Comparison of ENCODE assay signal across 18 mouse cellular contexts in genomic region chr7:116327901-116328300, GRCm38 (mm10). TPM values are rescaled to one million over a fixed set of nuclear protein-coding genes. Genes with fewer than 3 reads are reported as not detected.
A peak's percentile ranks its signal among the peaks of the same experiment; 100 is the strongest.
DNase-seq lines count a peak whose midpoint lies in the region; ATAC-seq lines count a peak whose summit lies in the region.
"Had no signal": no experiment of that assay in that cellular context is flagged by ENCODE, and none has a peak within 500 bp of the region (broad histone marks: within the 10 kb centered on the region; RNA-seq: fewer than 3 reads in every experiment).

No protein-coding gene starts in this region.

- H3K36me3 ChIP-seq in forebrain, embryonic 10.5 days (replicated peaks), result peaks cover 57% of the 10 kb centered on the region

- H3K4me1 ChIP-seq in forebrain, embryonic 10.5 days, result peaks cover 18% of the 10 kb centered on the region

- H3K4me3 ChIP-seq in forebrain, embryonic 10.5 days, result no peak overlapping the region
- H3K4me3 ChIP-seq: forebrain, embryonic 12.5 days; heart, embryonic 12.5 days; hindbrain, embryonic 15.5 days; limb, embryonic 15.5 days; midbrain, embryonic 13.5 days had no signal

- DNase-seq in A20 (ENCODE audit: low read depth, low spot score), result peak; percentile 87
- peak; percentile 81 for DNase-seq in CD4-positive helper T cell, adult 2 months (ENCODE audit: low read depth, low spot score)
- peak; percentile 83 for DNase-seq in naive thymus-derived CD4-positive, alpha-beta T cell, adult 2 months (ENCODE audit: low read depth)
- no peak for DNase-seq in forebrain, embryonic 10.5 days (ENCODE audit: extremely low spot score, low spot score)
- no peak for DNase-seq in adrenal gland, postnatal 14 days
- DNase-seq in retina, postnatal 1 day, result no peak
- DNase-seq: cerebellum, adult 9-11 months; gastrocnemius, postnatal 25 days; kidney, adult 2 months; kidney, postnatal 36 days; spleen, adult 18-20 months had no signal

- H3K27me3 ChIP-seq in forebrain, embryonic 10.5 days (ENCODE audit: poor library complexity, severe bottlenecking), result no peaks in the 10 kb centered on the region
- H3K27me3 ChIP-seq: forebrain, embryonic 12.5 days; heart, embryonic 12.5 days; hindbrain, embryonic 15.5 days; limb, embryonic 15.5 days; midbrain, embryonic 13.5 days had no signal

- H3K27ac ChIP-seq in forebrain, embryonic 10.5 days, result no peak overlapping the region
- H3K27ac ChIP-seq: forebrain, embryonic 12.5 days; hindbrain, embryonic 15.5 days; limb, embryonic 15.5 days; macrophage; midbrain, embryonic 13.5 days had no signal

- ATAC-seq in common myeloid progenitor, adult 5-6 weeks (replicated peaks; ENCODE audit: low read depth, poor library complexity, severe bottlenecking), result peak; percentile 52; the same call in 1 of the 2 replicates
- ATAC-seq: midbrain, embryonic 13.5 days had no signal

- no peaks in the 10 kb centered on the region for H3K9me3 ChIP-seq in forebrain, embryonic 10.5 days
- H3K9me3 ChIP-seq: forebrain, embryonic 12.5 days; heart, embryonic 12.5 days; hindbrain, embryonic 15.5 days; limb, embryonic 15.5 days; midbrain, embryonic 13.5 days had no signal

- 92% methylated on average over 5 of the region's 5 CpGs for WGBS in forebrain, embryonic 10.5 days

RNA-seq across cellular contexts. Expression of gene Rps13, which starts 6.1 kb away (rescaled TPM):
- total RNA-seq in common myeloid progenitor, adult 5-6 weeks (2017), result 3,813 and 4,005 TPM in 2 replicates
- 830 and 840 TPM in 2 replicates for polyA plus RNA-seq in forebrain, embryonic 10.5 days (2016; fragmentation: Nextera tagmentation; extraction: Ambion mirVana)
- total RNA-seq in adrenal gland, postnatal 14 days (2021), result 485 and 551 TPM in 2 replicates

RNA-seq across cellular contexts. Expression of gene Plekha7, which starts 19.7 kb away (rescaled TPM):
- total RNA-seq in common myeloid progenitor, adult 5-6 weeks (2017), result 1.3 and 3.3 TPM in 2 replicates
- 27.7 and 28.3 TPM in 2 replicates for polyA plus RNA-seq in forebrain, embryonic 10.5 days (2016; fragmentation: Nextera tagmentation; extraction: Ambion mirVana)
- total RNA-seq in adrenal gland, postnatal 14 days (2021), result 10.3 and 12.0 TPM in 2 replicates

Comparison
In these comparisons a context has a peak if more than half of its experiments do, and no peak if none do; other contexts are left out.
1. DNase-seq: peak in A20 (single experiment), CD4-positive helper T cell, adult 2 months (single experiment) and naive thymus-derived CD4-positive, alpha-beta T cell, adult 2 months (single experiment); none in forebrain, embryonic 10.5 days (single experiment), adrenal gland, postnatal 14 days (single experiment) and retina, postnatal 1 day (single experiment).